Mouse (Mus musculus): ENCODE data around the gene Slc7a5.

- no peak for TF ChIP-seq CTCF (IDR thresholded peaks at IDR 0.05; ENCODE audit: low read depth, low read length)
- TF ChIP-seq POLR2A (IDR thresholded peaks at IDR 0.05; ENCODE audit: borderline replicate concordance, low read depth, low read length), result no peak
Measured at GRCm38 (mm10) chr8:121936391-121936790, 28.9 kb upstream of the Slc7a5 start.

All from bone marrow macrophage, adult 2 months (primary cell).